Mouse (Mus musculus) limb, embryonic 15.5 days (tissue): ENCODE data around the gene Prkd1. TPM values are rescaled to one million over a fixed set of nuclear protein-coding genes. Genes with fewer than 3 reads are reported as not detected.

Source experiments
- ATAC-seq: fragments of 200-750 bp; cut with Nextera tagmentation; 2 replicates; pipeline ENCODE4 v1.8.0; 2017; ENCODE audit warnings: low read depth, moderate TSS enrichment; ENCODE audit not compliant: insufficient number of reproducible peaks, low FRiP score, low TSS enrichment
- H3K27ac ChIP-seq: fragments of 300-500 bp; sonication (generic); 2 replicates; pipeline ENCODE4 v1.5.1; 2015; ENCODE audit warnings: moderate library complexity, mild to moderate bottlenecking, inconsistent platforms
- H3K27me3 ChIP-seq: fragments of 300-500 bp; sonication (generic); 2 replicates; pipeline ENCODE4 v1.6.1; 2015; ENCODE audit warnings: inconsistent platforms
- H3K36me3 ChIP-seq: fragments of 300-500 bp; sonication (generic); 2 replicates; pipeline ENCODE4 v1.6.1; 2015; ENCODE audit warnings: inconsistent platforms
- H3K4me1 ChIP-seq: fragments of 300-500 bp; sonication (generic); 2 replicates; pipeline ENCODE4 v1.6.1; 2015; ENCODE audit warnings: inconsistent platforms
- H3K4me2 ChIP-seq: fragments of 300-500 bp; sonication (generic); 2 replicates; pipeline ENCODE4 v1.6.1; 2015; ENCODE audit warnings: mild to moderate bottlenecking, inconsistent platforms
- H3K4me3 ChIP-seq: fragments of 300-500 bp; sonication (generic); 2 replicates; pipeline ENCODE4 v1.5.1; 2015; ENCODE audit warnings: mild to moderate bottlenecking, inconsistent platforms
- H3K9ac ChIP-seq: fragments of 300-500 bp; sonication (generic); 2 replicates; pipeline ENCODE4 v1.6.1; 2015; ENCODE audit warnings: inconsistent platforms
- H3K9me3 ChIP-seq: fragments of 300-500 bp; sonication (generic); 2 replicates; pipeline ENCODE4 v1.6.1; 2016; ENCODE audit warnings: inconsistent platforms
- WGBS: fragments of 180-500 bp; shearing (Covaris S2); methylation state at CpG from one replicate; pipeline ENCODE4 v1.1.7; 2015; 5-methylcytosine and 5-hydroxymethylcytosine counted together
- polyA plus RNA-seq: library from polyadenylated mRNA; unstranded; fragments of >200 nt; fragmentation: Nextera tagmentation; extraction: Ambion mirVana; gene quantifications from 2 replicates; pipeline ENCODE4 v1.2.1, GENCODE M21; 2015

The Prkd1 gene
- polyA plus RNA-seq, 1 experiment from 2014 or later, result 5.2 TPM

GRCm38 (mm10) chr12:50549860-50550555 lies 98.9 kb downstream of the Prkd1 start:
- ATAC-seq, result no peak
- no peaks in the 10 kb centered on the region for H3K9me3 ChIP-seq
- H3K4me2 ChIP-seq, result no peak overlapping the region
- WGBS, result 64% methylated on average over 8 of the region's 8 CpGs
- no peaks in the 10 kb centered on the region for H3K36me3 ChIP-seq
- 0 out of 2 replicates have a peak, but pooled peaks cover 3% of the 10 kb centered on the region for H3K4me1 ChIP-seq
- H3K27me3 ChIP-seq, result no peaks in the 10 kb centered on the region
- no peak overlapping the region for H3K27ac ChIP-seq
- no peak overlapping the region for H3K4me3 ChIP-seq
- no peak overlapping the region for H3K9ac ChIP-seq

GRCm38 (mm10) chr12:50546394-50546793 lies 102.5 kb downstream of the Prkd1 start:
- Histone ChIP-seq H3K36me3 (no peaks in the 10 kb centered on the region), H3K27me3 (no peaks in the 10 kb centered on the region), H3K4me2 (no peak overlapping the region), H3K9ac (no peak overlapping the region), H3K27ac (no peak overlapping the region), H3K9me3 (no peaks in the 10 kb centered on the region), H3K4me1 (0 out of 2 replicates have a peak, but pooled peaks cover 3% of the 10 kb centered on the region), H3K4me3 (no peak overlapping the region)
- 61% methylated on average over 5 of the region's 5 CpGs for WGBS
- no peak for ATAC-seq

- Histone ChIP-seq H3K9me3 (no peaks in the 10 kb centered on the region), H3K27ac (peak overlapping the region; percentile 24), H3K4me1 (0 out of 2 replicates have a peak, but pooled peaks cover 3% of the 10 kb centered on the region), H3K27me3 (no peaks in the 10 kb centered on the region), H3K36me3 (no peaks in the 10 kb centered on the region), H3K4me3 (no peak overlapping the region), H3K9ac (no peak overlapping the region), H3K4me2 (no peak overlapping the region)
- 74% methylated on average over 5 of the region's 5 CpGs for WGBS
- ATAC-seq, result no peak
These were observed 103.3 kb downstream of the Prkd1 start for GRCm38 (mm10) chr12:50545610-50545919.

GRCm38 (mm10) chr12:50544855-50545609 lies 103.9 kb downstream of the Prkd1 start:
- Histone ChIP-seq H3K27me3 (no peaks in the 10 kb centered on the region), H3K4me2 (no peak overlapping the region), H3K4me1 (0 out of 2 replicates have a peak, but pooled peaks cover 3% of the 10 kb centered on the region), H3K4me3 (no peak overlapping the region), H3K36me3 (no peaks in the 10 kb centered on the region), H3K9me3 (no peaks in the 10 kb centered on the region), H3K27ac (peak overlapping the region; percentile 24), H3K9ac (no peak overlapping the region)
- 0 out of 2 replicates have a peak, but pooled peaks have one; percentile 52 for ATAC-seq
- 38% methylated on average over 8 of the region's 8 CpGs for WGBS

GRCm38 (mm10) chr12:50540793-50541192 lies 108.1 kb downstream of the Prkd1 start:
- H3K9me3 ChIP-seq, result no peaks in the 10 kb centered on the region
- no peaks in the 10 kb centered on the region for H3K36me3 ChIP-seq
- H3K9ac ChIP-seq, result no peak overlapping the region
- H3K4me1 ChIP-seq, result no peaks in the 10 kb centered on the region
- H3K4me3 ChIP-seq, result no peak overlapping the region
- H3K4me2 ChIP-seq, result no peak overlapping the region
- 89% methylated on average over 5 of the region's 5 CpGs for WGBS
- H3K27me3 ChIP-seq, result no peaks in the 10 kb centered on the region
- no peak for ATAC-seq
- H3K27ac ChIP-seq, result no peak overlapping the region

- no peak overlapping the region for H3K9ac ChIP-seq
- H3K27me3 ChIP-seq, result no peaks in the 10 kb centered on the region
- H3K27ac ChIP-seq, result no peak overlapping the region
- H3K9me3 ChIP-seq, result no peaks in the 10 kb centered on the region
- 87% methylated on average over 3 of the region's 3 CpGs for WGBS
- H3K4me2 ChIP-seq, result no peak overlapping the region
- no peak overlapping the region for H3K4me3 ChIP-seq
- H3K4me1 ChIP-seq, result no peaks in the 10 kb centered on the region
- no peaks in the 10 kb centered on the region for H3K36me3 ChIP-seq
- ATAC-seq, result no peak
These were observed 110.5 kb downstream of the Prkd1 start for GRCm38 (mm10) chr12:50538296-50538965.

GRCm38 (mm10) chr12:50537761-50538160 lies 111.1 kb downstream of the Prkd1 start:
- H3K27ac ChIP-seq, result no peak overlapping the region
- H3K9ac ChIP-seq, result no peak overlapping the region
- no peak for ATAC-seq
- H3K9me3 ChIP-seq, result no peaks in the 10 kb centered on the region
- no peaks in the 10 kb centered on the region for H3K4me1 ChIP-seq
- no peaks in the 10 kb centered on the region for H3K36me3 ChIP-seq
- H3K27me3 ChIP-seq, result no peaks in the 10 kb centered on the region
- H3K4me3 ChIP-seq, result no peak overlapping the region
- no peak overlapping the region for H3K4me2 ChIP-seq
- 80% methylated on average over 2 of the region's 2 CpGs for WGBS

GRCm38 (mm10) chr12:50537006-50537405 lies 111.9 kb downstream of the Prkd1 start:
- H3K4me2 ChIP-seq, result no peak overlapping the region
- no peak for ATAC-seq
- no peak overlapping the region for H3K27ac ChIP-seq
- H3K9me3 ChIP-seq, result no peaks in the 10 kb centered on the region
- no peaks in the 10 kb centered on the region for H3K4me1 ChIP-seq
- H3K4me3 ChIP-seq, result no peak overlapping the region
- H3K36me3 ChIP-seq, result no peaks in the 10 kb centered on the region
- WGBS, result 33% methylated on average over 1 of the region's 1 CpGs
- H3K9ac ChIP-seq, result no peak overlapping the region
- no peaks in the 10 kb centered on the region for H3K27me3 ChIP-seq

- no peaks in the 10 kb centered on the region for H3K27me3 ChIP-seq
- H3K36me3 ChIP-seq, result no peaks in the 10 kb centered on the region
- 84% methylated on average over 1 of the region's 1 CpGs for WGBS
- ATAC-seq, result no peak
- H3K27ac ChIP-seq, result no peak overlapping the region
- no peak overlapping the region for H3K4me2 ChIP-seq
- H3K9me3 ChIP-seq, result no peaks in the 10 kb centered on the region
- H3K4me3 ChIP-seq, result no peak overlapping the region
- H3K9ac ChIP-seq, result no peak overlapping the region
- H3K4me1 ChIP-seq, result no peaks in the 10 kb centered on the region
These were observed 120.3 kb downstream of the Prkd1 start for GRCm38 (mm10) chr12:50528633-50529032.

- whole genome bisulfite sequencing, result 71% methylated on average over 2 of the region's 2 CpGs
- Histone ChIP-seq H3K9me3 (no peaks in the 10 kb centered on the region), H3K27ac (no peak overlapping the region), H3K4me1 (no peaks in the 10 kb centered on the region), H3K4me2 (no peak overlapping the region), H3K4me3 (no peak overlapping the region), H3K27me3 (no peaks in the 10 kb centered on the region), H3K36me3 (no peaks in the 10 kb centered on the region), H3K9ac (no peak overlapping the region)
- ATAC-seq, result no peak
These were observed 124.8 kb downstream of the Prkd1 start for GRCm38 (mm10) chr12:50524061-50524460.

- Histone ChIP-seq H3K9me3 (no peaks in the 10 kb centered on the region), H3K4me3 (no peak overlapping the region), H3K36me3 (no peaks in the 10 kb centered on the region), H3K27me3 (no peaks in the 10 kb centered on the region), H3K9ac (no peak overlapping the region), H3K4me2 (no peak overlapping the region), H3K4me1 (no peaks in the 10 kb centered on the region), H3K27ac (no peak overlapping the region)
- no peak for ATAC-seq
- 56% methylated on average over 2 of the region's 2 CpGs for WGBS
These were observed 134.4 kb downstream of the Prkd1 start for GRCm38 (mm10) chr12:50514526-50514925.
